ENCODE assay signal across 23 mouse cellular contexts in genomic region chr11:80136786-80137185, GRCm38 (mm10). TPM values are rescaled to one million over a fixed set of nuclear protein-coding genes. Genes with fewer than 3 reads are reported as not detected.
DNase-seq lines count a peak whose midpoint lies in the region; ATAC-seq and TF ChIP-seq lines count a peak whose summit lies in the region.
"Had no signal": no experiment of that assay in that cellular context is flagged by ENCODE, and none has a peak within 500 bp of the region (broad histone marks: within the 10 kb centered on the region; RNA-seq: fewer than 3 reads in every experiment).

No protein-coding gene starts in this region.

- in situ Hi-C loops in ES-E14 (cut with MboI; ENCODE audit: low sequenced_read_pairs in 2 of 2, unreplicated experiment in 2 of 2): no loop called here

- DNase-seq in adrenal gland, postnatal 14 days: peak; percentile 37
- no peak for DNase-seq in adrenal gland, adult 18-20 months (ENCODE audit: low spot score in 2 of 2)
- DNase-seq in testis, postnatal 10 days (ENCODE audit: low spot score): peak; percentile 34
- no peak for DNase-seq in testis, postnatal 14 days (ENCODE audit: low spot score)
- DNase-seq in ES-E14 (ENCODE audit: low read depth, low spot score): no peak
- DNase-seq in layer of hippocampus, postnatal 36 days: peak; percentile 36 to 38
- DNase-seq in forebrain, embryonic 11.5 days (ENCODE audit: low spot score): no peak
- DNase-seq in cerebellum, adult 9-10 months: no peak
- DNase-seq: cerebellum, adult 9-11 months; gastrocnemius, postnatal 36 days; heart, postnatal 10 days; kidney, adult 18-20 months had no signal

- no peak overlapping the region for H3K4me2 ChIP-seq in forebrain, embryonic 11.5 days (ENCODE audit: low read depth, low read length, severe bottlenecking)
- H3K4me2 ChIP-seq: embryonic facial prominence, embryonic 12.5 days; heart, embryonic 11.5 days; hindbrain, embryonic 12.5 days; midbrain, embryonic 11.5 days had no signal

- H3K4me3 ChIP-seq in ES-E14 (ENCODE audit: insufficient read depth in 1 of 2, low read depth in 1 of 2, low read length in 2 of 2, poor library complexity in 1 of 2, severe bottlenecking in 1 of 2): peak overlapping the region; percentile 12 to 26
- no peak overlapping the region for H3K4me3 ChIP-seq in forebrain, embryonic 11.5 days (ENCODE audit: low read depth, low read length)
- H3K4me3 ChIP-seq: embryonic facial prominence, embryonic 12.5 days; erythroblast, embryonic 14.5 days; hindbrain, embryonic 12.5 days had no signal

- H3K27ac ChIP-seq in ES-E14 (ENCODE audit: insufficient read depth, low read depth, low read length, poor library complexity, severe bottlenecking): peak overlapping the region; percentile 73
- H3K27ac ChIP-seq in forebrain, embryonic 11.5 days (ENCODE audit: low read depth, low read length): no peak overlapping the region
- H3K27ac ChIP-seq: embryonic facial prominence, embryonic 12.5 days; hindbrain, embryonic 12.5 days; kidney, postnatal 0 days; liver, embryonic 14.5 days; macrophage; stomach, postnatal 0 days had no signal

- H3K9ac ChIP-seq in ES-E14 (ENCODE audit: insufficient read depth, low read depth, low read length, poor library complexity, severe bottlenecking): peak overlapping the region; percentile 8
- H3K9ac ChIP-seq in forebrain, embryonic 11.5 days (ENCODE audit: low read length): no peak overlapping the region
- H3K9ac ChIP-seq: embryonic facial prominence, embryonic 12.5 days; hindbrain, embryonic 12.5 days; liver, embryonic 14.5 days had no signal

- ATAC-seq in forebrain, embryonic 11.5 days (replicated peaks; ENCODE audit: low FRiP score): no peak
- ATAC-seq: forebrain, embryonic 16.5 days had no signal

- no peaks in the 10 kb centered on the region for H3K27me3 ChIP-seq in forebrain, embryonic 11.5 days (ENCODE audit: control insufficient read depth, insufficient read depth, low read length)
- H3K27me3 ChIP-seq: embryonic facial prominence, embryonic 12.5 days; hindbrain, embryonic 12.5 days had no signal

- H3K4me1 ChIP-seq in ES-E14 (ENCODE audit: control insufficient read depth in 2 of 2, insufficient read depth in 2 of 2, low read length in 2 of 2, poor library complexity in 1 of 2): peaks cover 12 to 32% of the 10 kb centered on the region in 2 experiments; a peak in 3 of 4 replicates
- no peaks in the 10 kb centered on the region for H3K4me1 ChIP-seq in forebrain, embryonic 11.5 days (replicated peaks; ENCODE audit: control insufficient read depth, insufficient read depth, low read length)

- 94% methylated on average over 13 of the region's 13 CpGs for WGBS in forebrain, embryonic 11.5 days

- no peaks in the 10 kb centered on the region for H3K9me3 ChIP-seq in ES-E14 (ENCODE audit: control insufficient read depth, insufficient read depth, low read depth, low read length)
- H3K9me3 ChIP-seq in forebrain, embryonic 11.5 days (ENCODE audit: control insufficient read depth, low read length): no peaks in the 10 kb centered on the region
- H3K9me3 ChIP-seq: embryonic facial prominence, embryonic 12.5 days; G1E; hindbrain, embryonic 12.5 days had no signal

- peaks cover 7% of the 10 kb centered on the region; the same call in 1 of the 2 replicates for H3K36me3 ChIP-seq in ES-E14 (ENCODE audit: control insufficient read depth, insufficient read depth, low read length, poor library complexity, severe bottlenecking)
- H3K36me3 ChIP-seq in forebrain, embryonic 11.5 days (ENCODE audit: control insufficient read depth, insufficient read depth, low read length): peaks cover 5% of the 10 kb centered on the region; the same call in 1 of the 2 replicates

TF ChIP-seq in ES-E14, 5 proteins besides CTCF, POLR2A, EP300 and RAD21:
- TF ChIP-seq MAFK (IDR thresholded peaks at IDR 0.05; ENCODE audit: insufficient read depth, low read depth, low read length) (0 out of 2 replicates have a peak, but pooled peaks have one; percentile 5), ZNF384 (IDR thresholded peaks at IDR 0.05; ENCODE audit: low read depth, low read length) (no peak), ZC3H11A (IDR thresholded peaks at IDR 0.05; ENCODE audit: borderline replicate concordance, low read depth, low read length) (no peak)

RNA-seq across cellular contexts. Expression of gene Tefm, which starts 5.2 kb away (rescaled TPM):
- total RNA-seq in adrenal gland, postnatal 14 days (2021): 18.6 and 22.1 TPM in 2 replicates
- 10 to 100 TPM; 13.6 to 15.5 TPM for total RNA-seq in adrenal gland, adult 18-20 months (2021)
- total RNA-seq in ES-E14 (2012; rRNA removed): 31.1 and 33.3 TPM in 2 replicates
- 10 to 100 TPM in 1 of 2 experiments, 1 to 10 TPM in 1; 9.9 to 12.6 TPM for total RNA-seq in layer of hippocampus, postnatal 36 days (2021)
- 31.8 and 32.1 TPM in 2 replicates for polyA plus RNA-seq in forebrain, embryonic 11.5 days (2014; fragmentation: Nextera tagmentation; extraction: Ambion mirVana)
- polyA plus RNA-seq: erythroblast, embryonic 14.5 days had no signal

RNA-seq across cellular contexts. Expression of gene Adap2, which starts 17.1 kb away (rescaled TPM):
- 13.6 and 13.9 TPM in 2 replicates for total RNA-seq in adrenal gland, postnatal 14 days (2021)
- 10 to 100 TPM in 1 of 2 experiments, 1 to 10 TPM in 1; 9.6 to 11.1 TPM for total RNA-seq in adrenal gland, adult 18-20 months (2021)
- 2.8 and 5.1 TPM in 2 replicates for total RNA-seq in ES-E14 (2012; rRNA removed)
- total RNA-seq in layer of hippocampus, postnatal 36 days (2021): 1 to 10 TPM; 6.0 to 6.5 TPM
- polyA plus RNA-seq in forebrain, embryonic 11.5 days (2014; fragmentation: Nextera tagmentation; extraction: Ambion mirVana): 0.24 and 0.68 TPM in 2 replicates
- total RNA-seq: G1E had no signal
- polyA plus RNA-seq: erythroblast, embryonic 14.5 days; G1E had no signal

RNA-seq across cellular contexts. Expression of gene Rnf135, which starts 46.9 kb away (rescaled TPM):
- 7.8 and 9.4 TPM in 2 replicates for total RNA-seq in adrenal gland, postnatal 14 days (2021)
- 1 to 10 TPM; 5.9 to 9.1 TPM for total RNA-seq in adrenal gland, adult 18-20 months (2021)
- total RNA-seq in ES-E14 (2012; rRNA removed): 3.4 and 5.2 TPM in 2 replicates
- total RNA-seq in layer of hippocampus, postnatal 36 days (2021): 1 to 10 TPM; 3.8 to 3.9 TPM
- polyA plus RNA-seq in forebrain, embryonic 11.5 days (2014; fragmentation: Nextera tagmentation; extraction: Ambion mirVana): 3.0 and 3.3 TPM in 2 replicates

RNA-seq across cellular contexts. Expression of gene Atad5, which starts 47.6 kb away (rescaled TPM):
- total RNA-seq in adrenal gland, postnatal 14 days (2021): 4.6 and 4.7 TPM in 2 replicates
- total RNA-seq in adrenal gland, adult 18-20 months (2021): 1 to 10 TPM; 1.2 to 1.8 TPM
- 18.1 and 23.6 TPM in 2 replicates for total RNA-seq in ES-E14 (2012; rRNA removed)
- 1 to 10 TPM; 3.1 to 3.2 TPM for total RNA-seq in layer of hippocampus, postnatal 36 days (2021)
- 21.8 and 25.7 TPM in 2 replicates for polyA plus RNA-seq in forebrain, embryonic 11.5 days (2014; fragmentation: Nextera tagmentation; extraction: Ambion mirVana)

RNA-seq across cellular contexts. Expression of gene Crlf3, which starts 56.0 kb away (rescaled TPM):
- 21.5 and 32.2 TPM in 2 replicates for total RNA-seq in adrenal gland, postnatal 14 days (2021)
- total RNA-seq in adrenal gland, adult 18-20 months (2021): 10 to 100 TPM; 12.5 to 17.2 TPM
- 55.3 and 57.3 TPM in 2 replicates for total RNA-seq in ES-E14 (2012; rRNA removed)
- total RNA-seq in layer of hippocampus, postnatal 36 days (2021): 10 to 100 TPM; 20.5 to 22.1 TPM
- 35.0 and 37.4 TPM in 2 replicates for polyA plus RNA-seq in forebrain, embryonic 11.5 days (2014; fragmentation: Nextera tagmentation; extraction: Ambion mirVana)

Comparison
In these comparisons a context has a peak if more than half of its experiments do, and no peak if none do; other contexts are left out.
1. DNase-seq: peak in adrenal gland, postnatal 14 days (single experiment), testis, postnatal 10 days (single experiment) and layer of hippocampus, postnatal 36 days (2 of 2); none in adrenal gland, adult 18-20 months (0 of 2), testis, postnatal 14 days (single experiment), ES-E14 (single experiment), forebrain, embryonic 11.5 days (single experiment) and cerebellum, adult 9-10 months (single experiment).